Mouse (Mus musculus) activated CD4-positive, CD25-positive, alpha-beta regulatory T cell (primary cell): ENCODE results near the gene Slc41a2. TPM values are rescaled to one million over a fixed set of nuclear protein-coding genes. Genes with fewer than 3 reads are reported as not detected.

Source experiments
- polyA plus RNA-seq, 2 experiments: library from polyadenylated mRNA; unstranded; fragments of 100-300 nt; shearing (Covaris generic); gene quantifications; one replicate each; pipeline ENCODE4 v1.2.1; 2017

The Slc41a2 gene
- polyA plus RNA-seq, result 1 to 10 TPM in 1 of 2 experiments, under 1 TPM in 1; 0.64 to 1.1 TPM

DNA sequence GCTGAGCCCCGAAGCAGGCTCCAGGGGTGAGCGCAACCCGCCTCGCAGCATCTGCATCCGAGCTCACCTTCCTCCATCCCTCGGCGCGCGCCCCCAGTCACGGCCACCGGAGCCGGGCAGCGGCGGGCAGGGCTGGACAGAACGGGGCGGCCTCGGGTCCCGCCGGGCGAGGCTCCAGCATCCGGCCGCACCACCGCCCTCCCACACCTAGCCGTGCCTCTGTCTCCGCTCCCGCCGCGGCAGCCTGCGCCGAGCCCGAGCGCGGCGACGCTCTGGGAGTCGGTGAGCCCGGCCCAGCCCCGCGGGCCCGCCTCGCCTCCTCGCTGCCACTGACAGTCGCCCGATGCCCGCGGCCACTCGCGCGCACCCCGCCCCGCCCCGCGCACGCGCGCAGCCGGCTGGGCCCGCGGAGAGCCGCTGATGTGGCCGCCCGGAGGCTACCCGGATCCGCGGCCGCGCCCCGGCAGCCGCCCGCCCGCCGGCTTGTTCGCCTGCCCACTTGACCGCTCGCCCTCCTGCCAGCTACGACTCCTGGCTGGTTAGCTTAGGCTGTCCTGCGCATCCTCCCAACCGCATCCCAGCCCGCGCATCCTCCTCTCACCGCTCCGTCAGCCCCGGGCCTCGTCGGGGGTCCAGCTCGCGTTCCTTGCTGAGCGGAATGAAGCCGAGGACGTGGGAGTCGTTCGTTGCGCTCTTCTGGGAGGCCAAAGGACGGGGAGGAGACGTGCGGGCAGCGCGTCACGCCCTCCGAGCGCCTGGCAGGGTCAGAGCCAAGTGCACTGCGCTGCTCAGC is at the start of gene Slc41a2:
Gene Slc41a2, minus strand, starts transcription at position 724 of the 793 bp plus-strand sequence.

DNA sequence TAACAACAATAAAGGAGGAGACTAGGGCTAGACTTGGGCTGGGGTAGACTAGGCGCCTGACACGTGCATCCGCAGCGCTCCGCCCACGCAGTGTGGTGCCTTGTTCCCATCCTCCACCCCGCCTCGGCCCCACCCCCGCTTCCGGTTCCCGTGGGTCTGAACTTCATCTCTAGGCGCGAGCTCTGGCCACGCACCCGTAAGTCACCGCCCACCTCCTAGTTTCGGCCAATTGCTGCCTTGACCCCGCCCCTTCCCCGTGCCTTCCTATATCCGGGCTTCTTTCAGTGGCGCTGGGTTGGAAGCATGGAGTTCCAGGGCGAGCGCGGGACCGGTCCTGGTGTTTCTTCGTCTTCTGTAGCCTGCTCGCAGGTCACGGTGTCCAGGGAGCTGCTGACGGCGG is 22.3 kb upstream of the Slc41a2 start, which contains the start of gene D10Wsu102e:
Gene D10Wsu102e, plus strand, starts transcription at position 266 of the 400 bp plus-strand sequence.

Other genes starting within 250 kb of the Slc41a2 start
- gene D10Wsu102e, start 22.3 kb upstream of the Slc41a2 start, polyA plus RNA-seq, result under 1 TPM; 0.73 to 0.85 TPM
- under 1 TPM; 0.18 to 0.36 TPM for gene Aldh1l2, start 196.3 kb upstream of the Slc41a2 start, polyA plus RNA-seq
- 10 to 100 TPM; 36.9 to 40.6 TPM for gene Washc4, start 205.9 kb upstream of the Slc41a2 start, polyA plus RNA-seq